Mouse (Mus musculus) testis, postnatal 14 days (tissue): ENCODE data around the gene Chd2.

Experiments used
- DNase-seq: peaks from one replicate; pipeline ENCODE4 v3.0.0; 2021; ENCODE audit warnings: low spot score

The Chd2 gene

GRCm38 (mm10) chr7:73441802-73442201 is 99.8 kb downstream of the Chd2 start:
- DNase-seq, result no peak

- no peak for DNase-seq
These were observed 105.9 kb downstream of the Chd2 start for GRCm38 (mm10) chr7:73435685-73436084.

- no peak for DNase-seq
These were observed 107.3 kb downstream of the Chd2 start for GRCm38 (mm10) chr7:73434336-73434677.

- DNase-seq, result no peak
These were observed 107.8 kb downstream of the Chd2 start for GRCm38 (mm10) chr7:73433637-73434335.

- no peak for DNase-seq
These were observed 113.1 kb downstream of the Chd2 start for GRCm38 (mm10) chr7:73428525-73428924.

- no peak for DNase-seq
These were observed 113.8 kb downstream of the Chd2 start for GRCm38 (mm10) chr7:73427794-73428193.

- DNase-seq, result no peak
These were observed 114.8 kb downstream of the Chd2 start for GRCm38 (mm10) chr7:73426752-73427386.

GRCm38 (mm10) chr7:73426235-73426634 is 115.4 kb downstream of the Chd2 start:
- no peak for DNase-seq

GRCm38 (mm10) chr7:73425451-73425850 is 116.2 kb downstream of the Chd2 start:
- DNase-seq, result no peak

- no peak for DNase-seq
These were observed 116.9 kb downstream of the Chd2 start for GRCm38 (mm10) chr7:73424705-73425104.

GRCm38 (mm10) chr7:73424243-73424642 is 117.4 kb downstream of the Chd2 start:
- no peak for DNase-seq

- DNase-seq, result no peak
These were observed 118.4 kb downstream of the Chd2 start for GRCm38 (mm10) chr7:73423236-73423635.

- DNase-seq, result peak; percentile 67
These were observed 119.2 kb downstream of the Chd2 start for GRCm38 (mm10) chr7:73422223-73423113.

- DNase-seq, result no peak
These were observed 120.2 kb downstream of the Chd2 start for GRCm38 (mm10) chr7:73421278-73422015.

GRCm38 (mm10) chr7:73420827-73421226 is 120.8 kb downstream of the Chd2 start:
- DNase-seq, result no peak

- DNase-seq, result no peak
These were observed 122.3 kb downstream of the Chd2 start for GRCm38 (mm10) chr7:73419375-73419774.

- no peak for DNase-seq
These were observed 127.4 kb downstream of the Chd2 start for GRCm38 (mm10) chr7:73414192-73414591.

- no peak for DNase-seq
These were observed 129.2 kb downstream of the Chd2 start for GRCm38 (mm10) chr7:73412419-73412818.

- DNase-seq, result no peak
These were observed 129.6 kb downstream of the Chd2 start for GRCm38 (mm10) chr7:73411986-73412385.

GRCm38 (mm10) chr7:73411523-73411922 is 130.1 kb downstream of the Chd2 start:
- no peak for DNase-seq

GRCm38 (mm10) chr7:73405550-73405949 is 136.1 kb downstream of the Chd2 start:
- no peak for DNase-seq

GRCm38 (mm10) chr7:73403538-73403937 is 138.1 kb downstream of the Chd2 start:
- DNase-seq, result no peak
